ENCODE assay signal across 8 mouse cellular contexts in genomic region chr2:115776924-115777860, GRCm38 (mm10).
A peak's percentile ranks its signal among the peaks of the same experiment; 100 is the strongest.
DNase-seq lines count a peak whose midpoint lies in the region; ATAC-seq and TF ChIP-seq lines count a peak whose summit lies in the region.

No protein-coding gene starts in this region.

- peak; percentile 24; the same call in 1 of the 2 replicates for ATAC-seq in lung, embryonic 16.5 days (ENCODE audit: low read depth)
- no peak for ATAC-seq in midbrain, embryonic 13.5 days

- no peaks in the 10 kb centered on the region for H3K27me3 ChIP-seq in MEL (ENCODE audit: control insufficient read depth in 1 of 2, insufficient read depth in 2 of 2, low read length in 2 of 2)
- H3K27me3 ChIP-seq in embryonic facial prominence, embryonic 10.5 days (replicated peaks; ENCODE audit: low read depth, poor library complexity, severe bottlenecking): no peaks in the 10 kb centered on the region
- no peaks in the 10 kb centered on the region for H3K27me3 ChIP-seq in kidney, adult 2 months (replicated peaks; ENCODE audit: control insufficient read depth, insufficient read depth, low read length)
- no peaks in the 10 kb centered on the region for H3K27me3 ChIP-seq in lung, embryonic 16.5 days (ENCODE audit: control insufficient read depth, insufficient read depth, low read depth, low read length)
- no peaks in the 10 kb centered on the region for H3K27me3 ChIP-seq in midbrain, embryonic 13.5 days

- no peak for TF ChIP-seq POLR2A in MEL (IDR thresholded peaks at IDR 0.05; ENCODE audit: control insufficient read depth in 1 of 2, insufficient read depth in 1 of 2, low read depth in 1 of 2, low read length in 2 of 2, poor library complexity in 1 of 2)
- TF ChIP-seq POLR2A in kidney, adult 2 months (IDR thresholded peaks at IDR 0.05; ENCODE audit: low read depth, low read length): no peak

- no peak for TF ChIP-seq CTCF in MEL (IDR thresholded peaks at IDR 0.05 in 2 of 3, conservative IDR thresholded peaks at IDR 0.05 in 1 of 3; ENCODE audit: control insufficient read depth in 1 of 3, insufficient read depth in 1 of 3, low read depth in 2 of 3, low read length in 3 of 3, poor library complexity in 1 of 3, severe bottlenecking in 1 of 3)
- TF ChIP-seq CTCF in kidney, adult 2 months (conservative IDR thresholded peaks at IDR 0.05; ENCODE audit: insufficient read depth, insufficient read length, low read depth, low read length): no peak

- H3K9me3 ChIP-seq in MEL (replicated peaks; ENCODE audit: insufficient read depth, low read length): no peaks in the 10 kb centered on the region
- no peaks in the 10 kb centered on the region for H3K9me3 ChIP-seq in embryonic facial prominence, embryonic 10.5 days
- no peaks in the 10 kb centered on the region for H3K9me3 ChIP-seq in lung, embryonic 16.5 days (ENCODE audit: control insufficient read depth, low read length)
- no peaks in the 10 kb centered on the region for H3K9me3 ChIP-seq in midbrain, embryonic 13.5 days

- H3K79me2 ChIP-seq in MEL (ENCODE audit: control insufficient read depth, insufficient read depth, low read length, poor library complexity): no peaks in the 10 kb centered on the region

- no peak overlapping the region for H3K27ac ChIP-seq in MEL (ENCODE audit: control insufficient read depth, low read depth, low read length)
- H3K27ac ChIP-seq in embryonic facial prominence, embryonic 10.5 days (replicated peaks): peak overlapping the region; percentile 51
- peak overlapping the region; percentile 90 for H3K27ac ChIP-seq in kidney, adult 2 months (ENCODE audit: insufficient read depth, low read depth, low read length)
- H3K27ac ChIP-seq in lung, embryonic 16.5 days (ENCODE audit: low read length): peak overlapping the region; percentile 35
- no peak overlapping the region for H3K27ac ChIP-seq in midbrain, embryonic 13.5 days

- H3K4me3 ChIP-seq in MEL (ENCODE audit: control insufficient read depth in 1 of 2, insufficient read depth in 1 of 2, low read depth in 2 of 2, low read length in 2 of 2): no peak overlapping the region
- no peak overlapping the region for H3K4me3 ChIP-seq in embryonic facial prominence, embryonic 10.5 days
- no peak overlapping the region for H3K4me3 ChIP-seq in kidney, adult 2 months (ENCODE audit: insufficient read depth, low read depth, low read length)
- no peak overlapping the region for H3K4me3 ChIP-seq in lung, embryonic 16.5 days (ENCODE audit: low read length)
- no peak overlapping the region for H3K4me3 ChIP-seq in midbrain, embryonic 13.5 days (replicated peaks)

- 64% methylated on average over 17 of the region's 17 CpGs for WGBS in embryonic facial prominence, embryonic 10.5 days
- WGBS in kidney, adult 2 months: 50% methylated on average over 17 of the region's 17 CpGs
- WGBS in lung, embryonic 16.5 days: 17% methylated on average over 17 of the region's 17 CpGs
- 88% methylated on average over 17 of the region's 17 CpGs for WGBS in midbrain, embryonic 13.5 days

- no peak for TF ChIP-seq RAD21 in MEL (IDR thresholded peaks at IDR 0.05; ENCODE audit: low read depth, low read length)

- no peak overlapping the region for H3K9ac ChIP-seq in MEL (ENCODE audit: control insufficient read depth, low read depth, low read length, poor library complexity, severe bottlenecking)
- H3K9ac ChIP-seq in lung, embryonic 16.5 days (ENCODE audit: low read length): peak overlapping the region; percentile 28; the same call in 1 of the 2 replicates
- no peak overlapping the region for H3K9ac ChIP-seq in midbrain, embryonic 13.5 days (replicated peaks)

- peak; percentile 39 for DNase-seq in MEL (ENCODE audit: low read depth, low spot score)
- peak; percentile 34 for DNase-seq in embryonic facial prominence, embryonic 10.5 days (ENCODE audit: low spot score)
- DNase-seq in kidney, adult 2 months: peak; percentile 85
- DNase-seq in thymus, postnatal 10 days (ENCODE audit: low spot score in 2 of 2): no peak
- DNase-seq in layer of hippocampus, adult 8-10 months (ENCODE audit: low spot score in 2 of 2): no peak
- no peak for DNase-seq in left cerebral cortex, adult 18-20 months (ENCODE audit: low spot score in 2 of 2)

- H3K36me3 ChIP-seq in MEL (ENCODE audit: control insufficient read depth in 1 of 2, insufficient read depth in 2 of 2, low read length in 2 of 2): no peaks in the 10 kb centered on the region; a peak in 1 of 4 replicates
- H3K36me3 ChIP-seq in embryonic facial prominence, embryonic 10.5 days (replicated peaks): no peaks in the 10 kb centered on the region
- H3K36me3 ChIP-seq in kidney, adult 2 months (ENCODE audit: control insufficient read depth, insufficient read depth, low read length): no peaks in the 10 kb centered on the region
- no peaks in the 10 kb centered on the region for H3K36me3 ChIP-seq in lung, embryonic 16.5 days (ENCODE audit: control insufficient read depth, insufficient read depth, low read length)
- H3K36me3 ChIP-seq in midbrain, embryonic 13.5 days: 0 out of 2 replicates have a peak, but pooled peaks cover 4% of the 10 kb centered on the region

- H3K4me2 ChIP-seq in lung, embryonic 16.5 days (ENCODE audit: low read depth, low read length): peak overlapping the region; percentile 32
- H3K4me2 ChIP-seq in midbrain, embryonic 13.5 days (replicated peaks): no peak overlapping the region

- no peak for TF ChIP-seq EP300 in MEL (IDR thresholded peaks at IDR 0.05; ENCODE audit: low read depth in 1 of 2, low read length in 2 of 2)

- H3K4me1 ChIP-seq in MEL (ENCODE audit: control insufficient read depth in 1 of 2, insufficient read depth in 2 of 2, low read length in 2 of 2): peaks cover 0 to 3% of the 10 kb centered on the region in 2 experiments; a peak in 1 of 4 replicates
- peaks cover 21% of the 10 kb centered on the region for H3K4me1 ChIP-seq in embryonic facial prominence, embryonic 10.5 days
- no peaks in the 10 kb centered on the region for H3K4me1 ChIP-seq in kidney, adult 2 months (ENCODE audit: control insufficient read depth, insufficient read depth, low read length)
- H3K4me1 ChIP-seq in lung, embryonic 16.5 days (replicated peaks; ENCODE audit: control insufficient read depth, insufficient read depth, low read length): peaks cover 29% of the 10 kb centered on the region
- no peaks in the 10 kb centered on the region for H3K4me1 ChIP-seq in midbrain, embryonic 13.5 days (replicated peaks)

TF ChIP-seq in MEL, 35 proteins besides CTCF, POLR2A, EP300 and RAD21:
- TF ChIP-seq RCOR1 (IDR thresholded peaks at IDR 0.05; ENCODE audit: low read depth, low read length): no peak
- no peak for TF ChIP-seq POLR2AphosphoS5 (IDR thresholded peaks at IDR 0.05; ENCODE audit: borderline replicate concordance, low read depth, low read length)
- no peak for TF ChIP-seq MAFK (IDR thresholded peaks at IDR 0.05; ENCODE audit: borderline replicate concordance, low read depth, low read length)
TF ChIP-seq in MEL: peak in this region for 0.

Comparison
In these comparisons a context has a peak if more than half of its experiments do, and no peak if none do; other contexts are left out.
1. DNase-seq: peak in MEL (single experiment), embryonic facial prominence, embryonic 10.5 days (single experiment) and kidney, adult 2 months (single experiment); none in thymus, postnatal 10 days (0 of 2), layer of hippocampus, adult 8-10 months (0 of 2) and left cerebral cortex, adult 18-20 months (0 of 2).
2. H3K27ac ChIP-seq: peak in embryonic facial prominence, embryonic 10.5 days (single experiment), kidney, adult 2 months (single experiment) and lung, embryonic 16.5 days (single experiment); none in MEL (single experiment) and midbrain, embryonic 13.5 days (single experiment).